Mouse (Mus musculus): ENCODE data around the gene Shld2.
"Not testable (repeated sequence)": the region's sequence is repeated elsewhere in the genome, so short reads cannot be mapped to it uniquely, and the experiment has no call there.

- not testable (repeated sequence) for TF ChIP-seq POLR2A (IDR thresholded peaks at IDR 0.05; ENCODE audit: insufficient read depth, low read length); CTCF (IDR thresholded peaks at IDR 0.05; ENCODE audit: low read depth, low read length)
Measured at GRCm38 (mm10) chr14:34314383-34314782, 4.1 kb upstream of the Shld2 start.

Measured in ES-Bruce4 (cell line).